Mouse (Mus musculus) subcutaneous adipose tissue, adult 2 months (tissue): ENCODE data around the gene Phf14. TPM values are rescaled to one million over a fixed set of nuclear protein-coding genes. Genes with fewer than 3 reads are reported as not detected.

Experiments
- polyA plus RNA-seq: library from polyadenylated mRNA; depleted of rRNA; stranded (reverse); fragments of >200 nt; gene quantifications from 2 replicates; pipeline ENCODE4 v1.2.3, GENCODE M21; 2012; ENCODE audit warnings: low replicate concordance; rRNA removed

Gene Phf14
- polyA plus RNA-seq = 3.4 and 8.6 TPM in 2 replicates

GRCm38 (mm10) chr6:11907269-11908032 lies at the start of gene Phf14, which contains the start of gene Ndufa4:
Phf14 (plus strand) TSS chr6:11907809.
Ndufa4 (minus strand) TSS chr6:11907497.

Other genes starting within 250 kb of the Phf14 start
- gene Ndufa4, start 312 bp upstream of the Phf14 start, polyA plus RNA-seq = 639 and 894 TPM in 2 replicates